Mouse (Mus musculus) large intestine, adult 2 months (tissue): ENCODE data around the gene Zfp667. TPM values are rescaled to one million over a fixed set of nuclear protein-coding genes. Genes with fewer than 3 reads are reported as not detected.
"Not testable (repeated sequence)": the region's sequence is repeated elsewhere in the genome, so short reads cannot be mapped to it uniquely, and the experiment has no call there.

Source experiments
- DNase-seq: peaks from one replicate; pipeline ENCODE4 v3.0.0-alpha.2; 2012; ENCODE audit warnings: low read depth, low spot score
- WGBS: fragments of 180-500 bp; shearing (Covaris S2); methylation state at CpG from one replicate; pipeline ENCODE4 v1.1.7; 2018; 5-methylcytosine and 5-hydroxymethylcytosine counted together
- polyA plus RNA-seq: library from polyadenylated mRNA; depleted of rRNA; stranded (reverse); fragments of >200 nt; gene quantifications from 2 replicates; pipeline ENCODE4 v1.2.3, GENCODE M21; 2012; rRNA removed

The Zfp667 gene
- polyA plus RNA-seq, 1 experiment = 0.31 TPM

GRCm38 (mm10) chr7:6286921-6287531 lies 647 bp downstream of the Zfp667 start:
- WGBS = 35% methylated on average over 15 of the region's 15 CpGs

GRCm38 (mm10) chr7:6291121-6291520 lies 4.7 kb downstream of the Zfp667 start:
- WGBS = 75% methylated on average over 6 of the region's 6 CpGs
- not testable (repeated sequence) for DNase-seq

More at GRCm38 (mm10) chr7:6286921-6287531, 647 bp downstream of the Zfp667 start:
- no peak for DNase-seq

- DNase-seq = not testable (repeated sequence)
- 38% methylated on average over 11 of the region's 11 CpGs for WGBS
Measured at GRCm38 (mm10) chr7:6300796-6301195, 14.4 kb downstream of the Zfp667 start.

- WGBS = 17% methylated on average over 23 of the region's 23 CpGs
Measured at GRCm38 (mm10) chr7:6330458-6331232, 44.3 kb downstream of the Zfp667 start.

GRCm38 (mm10) chr7:6331233-6331956 lies 45.0 kb downstream of the Zfp667 start, which contains the start of gene Zfp583:
Gene Zfp583 (minus strand): TSS chr7:6331285.
- WGBS = 9% methylated on average over 31 of the region's 31 CpGs
- no peak for DNase-seq

More at GRCm38 (mm10) chr7:6330458-6331232, 44.3 kb downstream of the Zfp667 start:
- DNase-seq = no peak

- WGBS = 86% methylated on average over 5 of the region's 5 CpGs
- DNase-seq = no peak
Measured at GRCm38 (mm10) chr7:6339865-6340264, 53.5 kb downstream of the Zfp667 start.

GRCm38 (mm10) chr7:6343501-6344071 lies 57.2 kb downstream of the Zfp667 start, which contains the start of gene Gm3854:
Gene Gm3854 (plus strand): TSS chr7:6343759.
- 1% methylated on average over 26 of the region's 26 CpGs for WGBS
- no peak for DNase-seq

- 42% methylated on average over 10 of the region's 10 CpGs for WGBS
- DNase-seq = no peak
Measured at GRCm38 (mm10) chr7:6344124-6344523, 57.7 kb downstream of the Zfp667 start.

Other genes with a start within 250 kb of the Zfp667 start
- not detected in 2 replicates for gene Nlrp4c, start 241.4 kb upstream of the Zfp667 start, polyA plus RNA-seq
- 33.6 and 45.2 TPM in 2 replicates for gene Zfp787, start 130.6 kb upstream of the Zfp667 start, polyA plus RNA-seq
- 15.1 and 17.8 TPM in 2 replicates for gene Zfp444, start 114.4 kb upstream of the Zfp667 start, polyA plus RNA-seq
- gene Galp, start 89.5 kb upstream of the Zfp667 start, polyA plus RNA-seq = 0.15 TPM in 1 of 2 replicates, not detected in the other
- gene Zscan5b, start 64.3 kb upstream of the Zfp667 start, polyA plus RNA-seq = not detected in 2 replicates
- 0.31 and 0.45 TPM in 2 replicates for gene Epp13, start 33.9 kb upstream of the Zfp667 start, polyA plus RNA-seq
- 0.09 and 0.12 TPM in 2 replicates for gene Zfp583, start 44.7 kb downstream of the Zfp667 start, polyA plus RNA-seq
- 0.07 TPM in 1 of 2 replicates, not detected in the other for gene Gm3854, start 57.2 kb downstream of the Zfp667 start, polyA plus RNA-seq
- 0.10 and 0.23 TPM in 2 replicates for gene Zfp78, start 76.7 kb downstream of the Zfp667 start, polyA plus RNA-seq
- gene Zfp28, start 96.7 kb downstream of the Zfp667 start, polyA plus RNA-seq = 0.60 and 0.86 TPM in 2 replicates
- gene Smim17, start 112.1 kb downstream of the Zfp667 start, polyA plus RNA-seq = not detected in 2 replicates
- gene Gm20715, start 123.7 kb downstream of the Zfp667 start, polyA plus RNA-seq = not detected in 2 replicates
- gene Olfr1344, start 152.1 kb downstream of the Zfp667 start, polyA plus RNA-seq = not detected in 2 replicates
- gene Olfr1336, start 169.6 kb downstream of the Zfp667 start, polyA plus RNA-seq = not detected in 2 replicates
- not detected in 2 replicates for gene Olfr1346, start 180.5 kb downstream of the Zfp667 start, polyA plus RNA-seq
- gene Olfr5, start 200.4 kb downstream of the Zfp667 start, polyA plus RNA-seq = not detected in 2 replicates
- gene Olfr1347, start 213.2 kb downstream of the Zfp667 start, polyA plus RNA-seq = not detected in 2 replicates
- gene Olfr1348, start 222.2 kb downstream of the Zfp667 start, polyA plus RNA-seq = not detected in 2 replicates
- not detected in 2 replicates for gene Olfr1349, start 236.4 kb downstream of the Zfp667 start, polyA plus RNA-seq